Mouse (Mus musculus): ENCODE results near the gene Pde9a.

DNA sequence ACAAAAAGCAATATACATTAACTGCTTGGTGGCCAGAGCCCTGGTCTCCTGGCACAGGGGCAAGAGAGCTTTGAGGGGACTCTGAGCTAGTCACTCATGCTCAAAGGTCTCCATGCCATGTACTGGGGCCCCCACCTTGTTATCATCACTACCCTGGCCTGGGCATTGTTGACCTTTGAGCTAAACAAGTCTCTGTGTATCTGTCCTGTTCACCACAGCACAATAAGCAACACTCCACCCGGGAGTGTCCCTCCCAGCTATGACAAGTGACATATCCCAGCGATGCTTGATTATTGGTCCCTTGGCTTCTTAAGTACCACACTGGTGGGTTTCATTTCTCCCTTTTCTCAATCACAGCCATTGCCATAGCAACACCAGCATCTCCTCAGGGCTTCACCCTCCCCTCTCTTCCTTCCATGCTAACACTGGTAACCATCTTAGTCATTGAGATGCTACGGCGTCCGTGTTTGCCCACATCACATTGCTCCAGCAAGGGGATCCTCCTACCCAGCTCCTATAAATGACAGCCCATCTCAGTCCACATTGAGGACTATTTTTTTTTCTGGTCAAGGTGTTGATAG lies 20.3 kb upstream of the Pde9a start:
- TF ChIP-seq CTCF (conservative IDR thresholded peaks at IDR 0.05; ENCODE audit: low read length) (no peak), POU5F1 (IDR thresholded peaks at IDR 0.05; ENCODE audit: borderline replicate concordance, low read length) (no peak), NANOG (IDR thresholded peaks at IDR 0.05; ENCODE audit: borderline replicate concordance, low read length) (no peak)

Data from E14TG2a.4 (cell line).